Comparison of ENCODE assay signal across 7 mouse cellular contexts in the genomic region with DNA sequence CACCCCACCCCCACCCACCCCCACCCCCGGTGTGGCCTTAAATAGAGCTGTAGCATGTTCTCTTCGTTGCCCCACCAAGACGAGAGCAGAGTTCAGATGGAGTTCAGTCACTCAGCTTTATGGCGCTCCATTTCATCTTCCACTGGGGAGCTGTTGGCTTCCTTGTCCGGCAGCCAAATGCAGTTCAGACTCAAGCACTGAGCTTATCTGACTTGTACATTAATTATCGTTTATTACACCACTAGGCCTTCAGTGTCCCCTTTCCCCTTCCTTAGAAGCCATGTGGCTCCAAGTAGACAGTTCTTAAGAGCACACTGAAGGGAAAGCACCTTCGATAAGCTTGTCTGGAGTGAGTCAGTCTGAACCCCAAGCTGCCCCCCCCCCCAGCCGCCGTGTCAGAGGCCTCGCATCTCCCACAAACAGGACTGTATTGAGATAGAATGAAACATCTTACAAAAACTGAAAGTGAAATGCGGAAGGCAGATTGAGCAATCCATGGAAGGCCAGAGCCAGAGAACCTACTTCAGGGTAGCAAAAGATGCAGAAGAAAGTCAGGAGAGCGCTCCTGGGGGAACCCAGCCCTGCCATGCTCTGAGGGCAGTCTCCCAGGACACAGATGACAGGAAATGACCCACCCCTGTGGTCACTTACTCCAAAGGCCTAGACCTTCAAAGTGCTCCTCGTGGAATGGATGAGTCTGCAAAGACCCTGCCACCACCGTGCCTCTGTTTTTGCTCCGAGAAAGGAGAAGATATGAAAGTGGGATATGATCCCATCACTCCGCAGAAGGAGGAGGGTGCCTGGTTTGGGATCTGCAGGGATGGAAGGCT. TPM values are rescaled to one million over a fixed set of nuclear protein-coding genes. Genes with fewer than 3 reads are reported as not detected.
DNase-seq lines count a peak whose midpoint lies in the region; ATAC-seq and TF ChIP-seq lines count a peak whose summit lies in the region.

A gene (plus strand): TSS at position 312 of the 830 bp plus-strand sequence.

- H3K4me2 ChIP-seq in heart, embryonic 14.5 days (ENCODE audit: low read length) = peak within 1 kb of the TSS; percentile 84
- peak within 1 kb of the TSS; percentile 80 for H3K4me2 ChIP-seq in kidney, postnatal 0 days (ENCODE audit: low read length)

- DNase-seq in adrenal gland, postnatal 14 days = peak; percentile 24
- DNase-seq in kidney, postnatal 0 days (ENCODE audit: low spot score) = peak; percentile 91
- no peak for DNase-seq in cerebellum, adult 11 months
- DNase-seq in cerebellum, postnatal 36 days = no peak

- peaks cover 11% of the 10 kb centered on the region; the same call in 1 of the 2 replicates for H3K4me1 ChIP-seq in E14TG2a.4 (replicated peaks; ENCODE audit: low read depth, low read length)
- H3K4me1 ChIP-seq in heart, embryonic 14.5 days (ENCODE audit: control insufficient read depth in 2 of 2, insufficient read depth in 2 of 2, low read length in 2 of 2) = peaks cover 5 to 8% of the 10 kb centered on the region in 2 experiments; a peak in 2 of 4 replicates
- H3K4me1 ChIP-seq in kidney, postnatal 0 days (replicated peaks; ENCODE audit: insufficient read depth, low read length) = peaks cover 8% of the 10 kb centered on the region; the same call in 1 of the 2 replicates

- peak within 1 kb of the TSS; percentile 58 for H3K9ac ChIP-seq in heart, embryonic 14.5 days (ENCODE audit: low read length)
- H3K9ac ChIP-seq in kidney, postnatal 0 days (ENCODE audit: low read depth, low read length) = peak within 1 kb of the TSS; percentile 51

- no peak for ATAC-seq in heart, embryonic 14.5 days (ENCODE audit: insufficient number of reproducible peaks, insufficient read depth, low FRiP score, low read depth)
- peak; percentile 77 for ATAC-seq in kidney, postnatal 0 days (replicated peaks; ENCODE audit: low FRiP score, low read depth)

- TF ChIP-seq CTCF in E14TG2a.4 (conservative IDR thresholded peaks at IDR 0.05; ENCODE audit: low read length) = no peak
- no peak for TF ChIP-seq CTCF in kidney, postnatal 0 days (IDR thresholded peaks at IDR 0.05; ENCODE audit: low read depth)

- H3K9me3 ChIP-seq in E14TG2a.4 (ENCODE audit: low read length) = no peaks in the 10 kb centered on the region
- H3K9me3 ChIP-seq in heart, embryonic 14.5 days (ENCODE audit: control insufficient read depth, low read length) = no peaks in the 10 kb centered on the region
- H3K9me3 ChIP-seq in kidney, postnatal 0 days (replicated peaks; ENCODE audit: low read length) = no peaks in the 10 kb centered on the region

- no peak within 1 kb of the TSS for H3K27ac ChIP-seq in heart, embryonic 14.5 days (replicated peaks in 1 of 2; ENCODE audit: control insufficient read depth in 1 of 2, insufficient read depth in 1 of 2, low read depth in 2 of 2, low read length in 2 of 2)
- peak within 1 kb of the TSS; percentile 81 for H3K27ac ChIP-seq in kidney, postnatal 0 days
- no peak within 1 kb of the TSS for H3K27ac ChIP-seq in macrophage

- peak within 1 kb of the TSS; percentile 79 for H3K4me3 ChIP-seq in E14TG2a.4 (replicated peaks; ENCODE audit: low read length)
- peak within 1 kb of the TSS; percentile 45 to 49 for H3K4me3 ChIP-seq in heart, embryonic 14.5 days (ENCODE audit: control insufficient read depth in 1 of 2, insufficient read depth in 1 of 2, low read depth in 1 of 2, low read length in 2 of 2)
- H3K4me3 ChIP-seq in kidney, postnatal 0 days (replicated peaks; ENCODE audit: low read depth, low read length) = peak within 1 kb of the TSS; percentile 39
- peak within 1 kb of the TSS; percentile 10; the same call in 1 of the 2 replicates for H3K4me3 ChIP-seq in macrophage (ENCODE audit: inconsistent target)

- peaks cover 15% of the 10 kb centered on the region for H3K27me3 ChIP-seq in E14TG2a.4 (ENCODE audit: insufficient read depth, low read length)
- no peaks in the 10 kb centered on the region for H3K27me3 ChIP-seq in heart, embryonic 14.5 days (ENCODE audit: control insufficient read depth, insufficient read depth, low read length)
- no peaks in the 10 kb centered on the region for H3K27me3 ChIP-seq in kidney, postnatal 0 days (ENCODE audit: insufficient read depth, low read length)

- H3K79me2 ChIP-seq in macrophage (ENCODE audit: inconsistent target) = no peaks in the 10 kb centered on the region

- 61% methylated on average over 16 of the region's 16 CpGs for WGBS in heart, embryonic 14.5 days
- 47% methylated on average over 16 of the region's 16 CpGs for WGBS in kidney, postnatal 0 days
- 38% methylated on average over 16 of the region's 16 CpGs for WGBS in macrophage (ENCODE audit: missing documents)

- H3K36me3 ChIP-seq in E14TG2a.4 (ENCODE audit: insufficient read depth, low read length) (no peaks in the 10 kb centered on the region), macrophage (ENCODE audit: inconsistent target) (no peaks in the 10 kb centered on the region)
- H3K36me3 ChIP-seq in heart, embryonic 14.5 days (ENCODE audit: control insufficient read depth, insufficient read depth, low read length) = no peaks in the 10 kb centered on the region
- H3K36me3 ChIP-seq in kidney, postnatal 0 days (ENCODE audit: insufficient read depth, low read length) = no peaks in the 10 kb centered on the region

RNA-seq across cellular contexts. Expression of the gene that starts here (rescaled TPM):
- 2.3 and 3.5 TPM in 2 replicates for total RNA-seq in adrenal gland, postnatal 14 days (2021)
- 0.24 and 1.0 TPM in 2 replicates for polyA plus RNA-seq in heart, embryonic 14.5 days (2014; fragmentation: Nextera tagmentation; extraction: Ambion mirVana)
- 7.2 and 8.9 TPM in 2 replicates for polyA plus RNA-seq in kidney, postnatal 0 days (2015; fragmentation: Nextera tagmentation; extraction: Ambion mirVana)
- 1 to 10 TPM in 25 of 26 experiments, under 1 TPM in 1; 0.67 to 6.9 (median 3.1) TPM for total RNA-seq in macrophage (2018; cell fraction: chromatin; rRNA removed)
- total RNA-seq in macrophage (2018; cell fraction: cytosol; rRNA removed) = 1 to 10 TPM in 14 of 26 experiments, under 1 TPM in 12; 0.29 to 3.6 (median 1.7) TPM
- total RNA-seq in macrophage (2018; cell fraction: nucleus; rRNA removed) = 1 to 10 TPM; 1.1 to 7.9 (median 3.1) TPM
- 0.35 to 0.56 TPM (median 0.37 TPM) in 3 replicates for polyA plus RNA-seq in macrophage (2018)

Comparison
In these comparisons a context has a peak if more than half of its experiments do, and no peak if none do; other contexts are left out.
1. H3K4me3 ChIP-seq: peak in every context shown above with its lines; median percentile 79 in E14TG2a.4; 47 in heart, embryonic 14.5 days; 39 in kidney, postnatal 0 days; 10 in macrophage.
2. DNase-seq: peak in adrenal gland, postnatal 14 days (single experiment) and kidney, postnatal 0 days (single experiment); none in cerebellum, adult 11 months (single experiment) and cerebellum, postnatal 36 days (0 of 2).